Mouse (Mus musculus) MEL (cell line): ENCODE data around the gene Slc16a12. TPM values are rescaled to one million over a fixed set of nuclear protein-coding genes. Genes with fewer than 3 reads are reported as not detected.

Experiments used
- DNase-seq: peaks from one replicate; pipeline ENCODE4 v3.0.0; 2011; ENCODE audit warnings: low read depth, low spot score
- H3K27ac ChIP-seq: 2 replicates; pipeline ENCODE4 v1.5.1; 2012; ENCODE audit warnings: low read depth, mild to moderate bottlenecking, control low read depth, low read length, moderate library complexity; ENCODE audit not compliant: control insufficient read depth
- H3K27me3 ChIP-seq, 2 experiments: fragments of 150-350 bp in 1 of 2; sonication (generic) in 1 of 2; 2 replicates each; pipeline ENCODE4 v1.6.1; 2012; ENCODE audit warnings: low read length in 2 of 2, mild to moderate bottlenecking in 2 of 2, improper control_type of control experiment in 1 of 2, moderate library complexity in 1 of 2; ENCODE audit not compliant: insufficient read depth in 2 of 2, control insufficient read depth in 1 of 2
- H3K36me3 ChIP-seq, 2 experiments: 2 replicates each; pipeline ENCODE4 v1.6.1; 2012 to 2014; ENCODE audit warnings: low read length in 2 of 2, improper control_type of control experiment in 1 of 2, inconsistent platforms in 1 of 2, mild to moderate bottlenecking in 1 of 2; ENCODE audit not compliant: insufficient read depth in 2 of 2, control insufficient read depth in 1 of 2
- H3K4me1 ChIP-seq, 2 experiments: fragments of 150-350 bp in 1 of 2; sonication (generic) in 1 of 2; 2 replicates each; pipeline ENCODE4 v1.6.1; 2012; ENCODE audit warnings: low read length in 2 of 2, improper control_type of control experiment in 1 of 2, mild to moderate bottlenecking in 1 of 2; ENCODE audit not compliant: insufficient read depth in 2 of 2, control insufficient read depth in 1 of 2
- H3K4me3 ChIP-seq, 2 experiments: fragments of 150-350 bp in 1 of 2; sonication (generic) in 1 of 2; 2 replicates each; pipeline ENCODE4 v1.5.1; 2012; ENCODE audit warnings: low read depth in 2 of 2, low read length in 2 of 2, mild to moderate bottlenecking in 2 of 2, moderate library complexity in 2 of 2, control low read depth in 1 of 2, improper control_type of control experiment in 1 of 2; ENCODE audit not compliant: control insufficient read depth in 1 of 2, insufficient read depth in 1 of 2
- H3K79me2 ChIP-seq: 2 replicates; pipeline ENCODE4 v1.6.1; 2012; ENCODE audit warnings: mild to moderate bottlenecking, low read length, moderate library complexity; ENCODE audit not compliant: control insufficient read depth, poor library complexity, insufficient read depth
- H3K9ac ChIP-seq: 2 replicates; pipeline ENCODE4 v1.6.1; 2012; ENCODE audit warnings: low read depth, mild to moderate bottlenecking, control low read depth, low read length, moderate library complexity; ENCODE audit not compliant: control insufficient read depth, poor library complexity, severe bottlenecking
- H3K9me3 ChIP-seq: fragments of 150-350 bp; sonication (generic); replicated peaks from 2 replicates; pipeline ENCODE4 v1.6.1; 2012; ENCODE audit warnings: mild to moderate bottlenecking, low read length, improper control_type of control experiment, moderate library complexity; ENCODE audit not compliant: insufficient read depth
- BHLHE40 ChIP-seq: IDR thresholded peaks from 2 replicates; pipeline ENCODE4 v1.6.1; 2012; ENCODE audit warnings: low read depth, mild to moderate bottlenecking, inconsistent platforms, low read length, improper control_type of control experiment, borderline replicate concordance
- CHD2 ChIP-seq: IDR thresholded peaks from 2 replicates; pipeline ENCODE4 v1.6.1; 2011; ENCODE audit warnings: low read length, improper control_type of control experiment
- ELF1 ChIP-seq: IDR thresholded peaks from 2 replicates; pipeline ENCODE4 v1.6.1; 2014; ENCODE audit warnings: low read depth, mild to moderate bottlenecking, inconsistent platforms, low read length, improper control_type of control experiment, moderate library complexity
- EP300 ChIP-seq, 2 experiments: IDR thresholded peaks; 2 replicates each; pipeline ENCODE4 v1.6.1; 2011; ENCODE audit warnings: improper control_type of control experiment in 2 of 2, low read length in 2 of 2, low read depth in 1 of 2, mild to moderate bottlenecking in 1 of 2
- GABPA ChIP-seq: IDR thresholded peaks from 2 replicates; pipeline ENCODE4 v1.6.1; 2012; ENCODE audit warnings: low read depth, mild to moderate bottlenecking, inconsistent platforms, low read length, improper control_type of control experiment, moderate library complexity
- KAT2A ChIP-seq: conservative IDR thresholded peaks from 2 replicates; pipeline ENCODE4 v1.6.1; 2012; ENCODE audit warnings: low read depth, low read length, improper control_type of control experiment, inconsistent platforms
- MAFK ChIP-seq: IDR thresholded peaks from 2 replicates; pipeline ENCODE4 v1.6.1; 2011; ENCODE audit warnings: low read depth, mild to moderate bottlenecking, low read length, improper control_type of control experiment, borderline replicate concordance
- MAX ChIP-seq: IDR thresholded peaks from 2 replicates; pipeline ENCODE4 v1.6.1; 2011; ENCODE audit warnings: low read length, improper control_type of control experiment
- POLR2A ChIP-seq, 2 experiments: IDR thresholded peaks; 2 replicates each; pipeline ENCODE4 v1.6.1; 2011 to 2012; ENCODE audit warnings: low read length in 2 of 2, mild to moderate bottlenecking in 2 of 2, control low read depth in 1 of 2, improper control_type of control experiment in 1 of 2, low read depth in 1 of 2, moderate library complexity in 1 of 2; ENCODE audit not compliant: control insufficient read depth in 1 of 2, insufficient read depth in 1 of 2, poor library complexity in 1 of 2
- SIN3A ChIP-seq: IDR thresholded peaks from 2 replicates; pipeline ENCODE4 v1.6.1; 2012; ENCODE audit warnings: low read length, improper control_type of control experiment, inconsistent platforms
- TAL1 ChIP-seq: IDR thresholded peaks from 2 replicates; pipeline ENCODE4 v1.6.1; 2012; ENCODE audit warnings: mild to moderate bottlenecking, inconsistent platforms, low read length, moderate library complexity, mixed read lengths
- TCF12 ChIP-seq: IDR thresholded peaks from 2 replicates; pipeline ENCODE4 v1.6.1; 2014; ENCODE audit warnings: low read depth, mild to moderate bottlenecking, inconsistent platforms, low read length, improper control_type of control experiment, moderate library complexity
- UBTF ChIP-seq: IDR thresholded peaks from 2 replicates; pipeline ENCODE4 v1.6.1; 2012; ENCODE audit warnings: low read depth, mild to moderate bottlenecking, inconsistent platforms, low read length, improper control_type of control experiment, moderate library complexity, borderline replicate concordance; ENCODE audit not compliant: insufficient read depth
- USF2 ChIP-seq, 2 experiments: IDR thresholded peaks; 2 replicates each; pipeline ENCODE4 v1.6.1; 2011 to 2012; ENCODE audit warnings: improper control_type of control experiment in 2 of 2, low read length in 2 of 2, borderline replicate concordance in 1 of 2, inconsistent platforms in 1 of 2, low read depth in 1 of 2, mild to moderate bottlenecking in 1 of 2; ENCODE audit not compliant: insufficient read depth in 1 of 2
- ZKSCAN1 ChIP-seq: IDR thresholded peaks from 2 replicates; pipeline ENCODE4 v1.6.1; 2012; ENCODE audit warnings: low read depth, mild to moderate bottlenecking, inconsistent platforms, low read length, improper control_type of control experiment, moderate library complexity
- ZMIZ1 ChIP-seq: IDR thresholded peaks from 2 replicates; pipeline ENCODE4 v1.6.1; 2012; ENCODE audit warnings: low read depth, mild to moderate bottlenecking, inconsistent platforms, low read length, improper control_type of control experiment, moderate library complexity
- ZNF384 ChIP-seq: IDR thresholded peaks from 2 replicates; pipeline ENCODE4 v1.6.1; 2012; ENCODE audit warnings: low read depth, mild to moderate bottlenecking, inconsistent platforms, low read length, improper control_type of control experiment
- polyA plus RNA-seq, 2 experiments: library from polyadenylated mRNA; stranded (reverse) in 1 of 2; unstranded in 1 of 2; fragments of >175 nt in 1 of 2; fragments of >200 nt in 1 of 2; gene quantifications; 2 replicates each; pipeline versions ENCODE4 v1.2.1 to v1.2.4; 2012; ENCODE audit warnings: low replicate concordance in 2 of 2, low read depth in 1 of 2; ENCODE audit not compliant: insufficient read length in 2 of 2, insufficient read depth in 1 of 2, missing spikeins in 1 of 2
- total RNA-seq: library from RNA; depleted of rRNA; stranded (reverse); fragments of 300-350 nt; gene quantifications from 2 replicates; pipeline ENCODE4 v1.2.3, GENCODE M21; 2012

Gene Slc16a12
- total and polyA plus RNA-seq, 3 experiments = 0.06 TPM; not detected in 2

DNA sequence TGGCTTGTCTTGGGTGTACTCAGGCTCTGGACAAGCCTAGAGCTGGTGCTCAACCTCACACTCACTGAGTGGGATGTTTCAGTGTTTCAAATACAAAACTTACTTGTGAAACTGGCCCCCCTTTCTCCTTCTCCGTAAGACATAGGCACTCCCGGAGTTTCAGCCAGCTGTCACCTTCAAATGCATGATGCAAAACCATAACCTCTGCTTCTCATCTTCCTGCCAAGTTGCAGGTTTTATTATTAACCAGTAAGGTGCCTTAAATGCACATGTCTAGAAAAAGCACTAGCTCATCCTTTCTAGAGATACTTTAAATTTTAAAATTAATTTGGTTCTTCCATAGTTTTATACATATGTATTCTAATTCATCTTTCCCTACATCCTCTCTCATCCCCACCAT is 39.5 kb downstream of the Slc16a12 start:
- Histone ChIP-seq H3K4me3 (no peak overlapping the region), H3K4me1 (no peaks in the 10 kb centered on the region), H3K9me3 (no peaks in the 10 kb centered on the region), H3K27me3 (peaks cover 0 to 4% of the 10 kb centered on the region in 2 experiments; a peak in 3 of 4 replicates), H3K79me2 (no peaks in the 10 kb centered on the region), H3K9ac (no peak overlapping the region), H3K27ac (no peak overlapping the region)
- no peak for DNase-seq
- TF ChIP-seq ZKSCAN1 (no peak), SIN3A (no peak), ZNF384 (no peak), TAL1 (no peak), MAFK (no peak), CHD2 (no peak), ZMIZ1 (no peak), ELF1 (no peak), GABPA (no peak), MAX (no peak), TCF12 (no peak), KAT2A (no peak), EP300 (IDR thresholded peaks at IDR 0.05; ENCODE audit: low read depth in 1 of 2, low read length in 2 of 2) (no peak), POLR2A (IDR thresholded peaks at IDR 0.05; ENCODE audit: control insufficient read depth in 1 of 2, insufficient read depth in 1 of 2, low read depth in 1 of 2, low read length in 2 of 2, poor library complexity in 1 of 2) (no peak), UBTF (no peak), USF2 (IDR thresholded peaks at IDR 0.05; ENCODE audit: borderline replicate concordance in 1 of 2, insufficient read depth in 1 of 2, low read depth in 1 of 2, low read length in 2 of 2) (no peak)
- TF ChIP-seq, all 39 proteins: peak for 0
- no peaks in the 10 kb centered on the region for H3K36me3 ChIP-seq

DNA sequence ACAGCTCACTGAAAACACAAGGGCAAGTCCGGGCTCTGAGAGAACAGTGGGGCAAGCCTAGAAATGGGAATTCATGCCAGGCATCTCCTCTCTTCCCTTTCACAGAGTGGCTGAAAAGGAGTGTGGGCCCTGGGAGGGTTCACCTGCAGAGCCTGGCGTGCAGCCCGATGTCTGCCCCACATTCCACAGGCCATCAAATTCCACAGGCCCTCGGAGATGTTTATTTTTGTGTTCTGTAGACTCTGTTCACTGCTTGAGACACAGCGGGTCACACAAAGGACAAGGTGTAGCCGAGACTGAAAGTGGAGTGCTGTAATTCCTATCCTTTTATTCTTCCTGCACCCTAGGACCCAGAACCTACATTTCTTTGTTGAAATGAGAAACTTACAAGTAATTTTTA is 40.8 kb downstream of the Slc16a12 start:
- no peaks in the 10 kb centered on the region for H3K36me3 ChIP-seq
- TF ChIP-seq GABPA (no peak), ELF1 (no peak), MAFK (no peak), BHLHE40 (no peak), POLR2A (IDR thresholded peaks at IDR 0.05; ENCODE audit: control insufficient read depth in 1 of 2, insufficient read depth in 1 of 2, low read depth in 1 of 2, low read length in 2 of 2, poor library complexity in 1 of 2) (no peak)
- TF ChIP-seq, all 39 proteins: peak for 0
- Histone ChIP-seq H3K4me3 (no peak overlapping the region), H3K4me1 (no peaks in the 10 kb centered on the region), H3K27me3 (peaks cover 0 to 4% of the 10 kb centered on the region in 2 experiments; a peak in 3 of 4 replicates), H3K9ac (no peak overlapping the region), H3K79me2 (no peaks in the 10 kb centered on the region), H3K27ac (no peak overlapping the region), H3K9me3 (no peaks in the 10 kb centered on the region)
- no peak for DNase-seq
